In genomic region chr15:101041966-101042365, GRCm38 (mm10) we compare ENCODE assay signal across 23 mouse cellular contexts. TPM values are rescaled to one million over a fixed set of nuclear protein-coding genes. Genes with fewer than 3 reads are reported as not detected.
A peak's percentile ranks its signal among the peaks of the same experiment; 100 is the strongest.
DNase-seq lines count a peak whose midpoint lies in the region; ATAC-seq and TF ChIP-seq lines count a peak whose summit lies in the region.
"Had no signal": no experiment of that assay in that cellular context is flagged by ENCODE, and none has a peak within 500 bp of the region (broad histone marks: within the 10 kb centered on the region; RNA-seq: fewer than 3 reads in every experiment).

No protein-coding gene starts in this region.

- H3K4me2 ChIP-seq in midbrain, embryonic 14.5 days (ENCODE audit: low read length), result no peak overlapping the region
- H3K4me2 ChIP-seq in midbrain, postnatal 0 days (ENCODE audit: low read depth, low read length, poor library complexity, severe bottlenecking), result no peak overlapping the region
- H3K4me2 ChIP-seq: embryonic facial prominence, embryonic 12.5 days; forebrain, embryonic 13.5 days; forebrain, embryonic 15.5 days had no signal

- TF ChIP-seq CTCF in midbrain, postnatal 0 days (IDR thresholded peaks at IDR 0.05), result no peak

- 0 out of 2 replicates have a peak overlapping the region, but pooled peaks have one; percentile 8 for H3K27ac ChIP-seq in midbrain, embryonic 14.5 days (replicated peaks; ENCODE audit: low read depth, low read length)
- no peak overlapping the region for H3K27ac ChIP-seq in midbrain, postnatal 0 days (ENCODE audit: low read depth, low read length)
- H3K27ac ChIP-seq: embryonic facial prominence, embryonic 10.5 days; embryonic facial prominence, embryonic 12.5 days; forebrain, embryonic 13.5 days; forebrain, embryonic 15.5 days had no signal

- peak; percentile 33 to 46 for DNase-seq in cerebellum, postnatal 10 days
- DNase-seq in cerebellum, adult 9-11 months, result no peak
- peak; percentile 54 to 61 for DNase-seq in cerebellum, postnatal 25 days
- no peak for DNase-seq in cerebellum, adult 9-10 months
- DNase-seq in midbrain, embryonic 14.5 days, result no peak
- no peak for DNase-seq in midbrain, postnatal 0 days (ENCODE audit: low spot score)
- DNase-seq: adrenal gland, adult 8-10 months had no signal

- no peak overlapping the region for H3K4me3 ChIP-seq in midbrain, embryonic 14.5 days (replicated peaks; ENCODE audit: low read depth, low read length)
- H3K4me3 ChIP-seq in midbrain, postnatal 0 days (ENCODE audit: low read depth, low read length), result no peak overlapping the region
- H3K4me3 ChIP-seq: embryonic facial prominence, embryonic 10.5 days; embryonic facial prominence, embryonic 12.5 days; forebrain, embryonic 13.5 days; forebrain, embryonic 15.5 days had no signal

- peaks cover 28% of the 10 kb centered on the region for H3K36me3 ChIP-seq in midbrain, embryonic 14.5 days (ENCODE audit: control insufficient read depth, insufficient read depth, low read length)
- peaks cover 25% of the 10 kb centered on the region; the same call in 1 of the 2 replicates for H3K36me3 ChIP-seq in midbrain, postnatal 0 days (ENCODE audit: insufficient read depth, low read length)
- H3K36me3 ChIP-seq: embryonic facial prominence, embryonic 10.5 days; G1E had no signal

- H3K4me1 ChIP-seq in midbrain, embryonic 14.5 days (ENCODE audit: control insufficient read depth, insufficient read depth, low read length), result peaks cover 13% of the 10 kb centered on the region
- no peaks in the 10 kb centered on the region; the same call in 1 of the 2 replicates for H3K4me1 ChIP-seq in midbrain, postnatal 0 days (ENCODE audit: insufficient read depth, low read length)

- H3K27me3 ChIP-seq in midbrain, embryonic 14.5 days (ENCODE audit: control insufficient read depth, insufficient read depth, low read length), result peaks cover 34% of the 10 kb centered on the region
- H3K27me3 ChIP-seq in midbrain, postnatal 0 days (ENCODE audit: insufficient read depth, low read length), result peaks cover 24% of the 10 kb centered on the region
- H3K27me3 ChIP-seq: Patski had no signal

- no peak for ATAC-seq in midbrain, embryonic 14.5 days (ENCODE audit: low FRiP score, low TSS enrichment)
- no peak for ATAC-seq in midbrain, postnatal 0 days (ENCODE audit: low FRiP score)
- ATAC-seq: activated CD4-positive, CD25-positive, alpha-beta regulatory T cell, adult 4 months; CD4-positive, CD25-positive, alpha-beta regulatory T cell, adult 4 months; forebrain, embryonic 13.5 days; forebrain, embryonic 15.5 days; forebrain, postnatal 0 days; Patski had no signal

- WGBS in midbrain, embryonic 14.5 days, result 76% methylated on average over 6 of the region's 6 CpGs
- WGBS in midbrain, postnatal 0 days, result 76% methylated on average over 6 of the region's 6 CpGs

- H3K9me3 ChIP-seq in midbrain, embryonic 14.5 days (ENCODE audit: control insufficient read depth, low read length), result no peaks in the 10 kb centered on the region
- H3K9me3 ChIP-seq in midbrain, postnatal 0 days (ENCODE audit: low read length), result no peaks in the 10 kb centered on the region
- H3K9me3 ChIP-seq: embryonic facial prominence, embryonic 10.5 days; embryonic facial prominence, embryonic 12.5 days; forebrain, embryonic 13.5 days; forebrain, embryonic 15.5 days had no signal

- no peak overlapping the region for H3K9ac ChIP-seq in midbrain, embryonic 14.5 days (replicated peaks; ENCODE audit: low read length)
- H3K9ac ChIP-seq in midbrain, postnatal 0 days (replicated peaks; ENCODE audit: low read length, poor library complexity, severe bottlenecking), result no peak overlapping the region
- H3K9ac ChIP-seq: embryonic facial prominence, embryonic 12.5 days; forebrain, embryonic 13.5 days; forebrain, embryonic 15.5 days; forebrain, postnatal 0 days had no signal

RNA-seq across cellular contexts. Expression of gene Gm47841, which starts 5.2 kb away (rescaled TPM):
- not detected in 2 replicates for polyA plus RNA-seq in midbrain, embryonic 14.5 days (2014; fragmentation: Nextera tagmentation; extraction: Ambion mirVana)
- not detected in 2 replicates for total RNA-seq in midbrain, postnatal 0 days (2014; rRNA removed)
- polyA plus RNA-seq in midbrain, postnatal 0 days (2015; fragmentation: Nextera tagmentation; extraction: Ambion mirVana), result not detected in 2 replicates
- total RNA-seq: adrenal gland, adult 18-20 months; adrenal gland, postnatal 14 days; CH12.LX; forebrain, postnatal 0 days; G1E had no signal
- polyA plus RNA-seq: activated CD4-positive, CD25-positive, alpha-beta regulatory T cell, adult 4 months; CD4-positive, CD25-positive, alpha-beta regulatory T cell, adult 4 months; cerebellum, adult 2 months; cortical plate, adult 2 months; embryonic facial prominence, embryonic 10.5 days; embryonic facial prominence, embryonic 12.5 days; embryonic facial prominence, embryonic 14.5 days; forebrain, embryonic 11.5 days; forebrain, embryonic 13.5 days; forebrain, embryonic 15.5 days; forebrain, postnatal 0 days; G1E had no signal

RNA-seq across cellular contexts. Expression of gene Fignl2, which starts 36.4 kb away (rescaled TPM):
- 0.09 and 0.11 TPM in 2 replicates for polyA plus RNA-seq in midbrain, embryonic 14.5 days (2014; fragmentation: Nextera tagmentation; extraction: Ambion mirVana)
- total RNA-seq in midbrain, postnatal 0 days (2014; rRNA removed), result 1.0 and 3.4 TPM in 2 replicates
- polyA plus RNA-seq in midbrain, postnatal 0 days (2015; fragmentation: Nextera tagmentation; extraction: Ambion mirVana), result 0.04 and 0.05 TPM in 2 replicates
- total RNA-seq: CH12.LX had no signal
- polyA plus RNA-seq: activated CD4-positive, CD25-positive, alpha-beta regulatory T cell, adult 4 months; CD4-positive, CD25-positive, alpha-beta regulatory T cell, adult 4 months; forebrain, embryonic 13.5 days; forebrain, embryonic 15.5 days; G1E had no signal

Comparison
In these comparisons a context has a peak if more than half of its experiments do, and no peak if none do; other contexts are left out.
1. DNase-seq: peak in cerebellum, postnatal 10 days (2 of 2) and cerebellum, postnatal 25 days (2 of 2); none in cerebellum, adult 9-11 months (single experiment), cerebellum, adult 9-10 months (single experiment), midbrain, embryonic 14.5 days (single experiment) and midbrain, postnatal 0 days (single experiment).